Mouse (Mus musculus): ENCODE results near the gene Topors. TPM values are rescaled to one million over a fixed set of nuclear protein-coding genes. Genes with fewer than 3 reads are reported as not detected.

The Topors gene
- total and polyA plus RNA-seq, 3 experiments = 32.0 to 62.7 (median 38.3) TPM

DNA sequence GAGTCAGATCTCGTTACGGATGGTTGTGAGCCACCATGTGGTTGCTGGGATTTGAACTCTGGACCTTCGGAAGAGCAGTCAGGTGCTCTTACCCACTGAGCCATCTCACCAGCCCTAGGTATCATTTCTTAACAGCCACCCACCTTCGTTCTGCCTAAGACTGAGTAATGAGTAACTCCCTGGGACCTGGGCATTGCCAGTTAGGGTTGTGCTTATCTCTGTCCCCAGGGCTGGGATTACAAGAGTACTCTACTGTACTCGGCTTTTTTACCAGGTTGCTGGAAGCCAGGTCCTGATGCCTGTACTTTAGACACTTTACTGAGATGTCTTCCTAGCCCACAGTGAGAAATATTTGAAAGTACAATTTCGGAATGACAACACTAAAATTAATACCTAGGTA lies 57.5 kb downstream of the Topors start:
- H3K4me3 ChIP-seq (ENCODE audit: control insufficient read depth in 1 of 2, insufficient read depth in 1 of 2, low read depth in 2 of 2, low read length in 2 of 2) = no peak overlapping the region
- no peaks in the 10 kb centered on the region for H3K27me3 ChIP-seq (ENCODE audit: control insufficient read depth in 1 of 2, insufficient read depth in 2 of 2, low read length in 2 of 2)
- no peak overlapping the region for H3K9ac ChIP-seq (ENCODE audit: control insufficient read depth, low read depth, low read length, poor library complexity, severe bottlenecking)
- H3K27ac ChIP-seq (ENCODE audit: control insufficient read depth, low read depth, low read length) = no peak overlapping the region
- H3K36me3 ChIP-seq (ENCODE audit: control insufficient read depth in 1 of 2, insufficient read depth in 2 of 2, low read length in 2 of 2) = no peaks in the 10 kb centered on the region
- H3K9me3 ChIP-seq (replicated peaks; ENCODE audit: insufficient read depth, low read length) = no peaks in the 10 kb centered on the region
- no peak for DNase-seq (ENCODE audit: low read depth, low spot score)
- H3K79me2 ChIP-seq (ENCODE audit: control insufficient read depth, insufficient read depth, low read length, poor library complexity) = no peaks in the 10 kb centered on the region
- TF ChIP-seq CTCF (IDR thresholded peaks at IDR 0.05 in 2 of 3, conservative IDR thresholded peaks at IDR 0.05 in 1 of 3; ENCODE audit: control insufficient read depth in 1 of 3, insufficient read depth in 1 of 3, low read depth in 2 of 3, low read length in 3 of 3, poor library complexity in 1 of 3, severe bottlenecking in 1 of 3) = no peak
- TF ChIP-seq CHD1 (IDR thresholded peaks at IDR 0.05; ENCODE audit: low read depth, low read length) = no peak
- no peak for TF ChIP-seq NELFE (IDR thresholded peaks at IDR 0.05; ENCODE audit: low read depth, low read length)
- TF ChIP-seq MXI1 (IDR thresholded peaks at IDR 0.05; ENCODE audit: low read depth, low read length) = no peak
- no peak for TF ChIP-seq EP300 (IDR thresholded peaks at IDR 0.05; ENCODE audit: low read depth in 1 of 2, low read length in 2 of 2)
- no peak for TF ChIP-seq CHD2 (IDR thresholded peaks at IDR 0.05; ENCODE audit: low read length)
- TF ChIP-seq ZNF384 (IDR thresholded peaks at IDR 0.05; ENCODE audit: low read depth, low read length) = no peak
- TF ChIP-seq USF2 (IDR thresholded peaks at IDR 0.05; ENCODE audit: borderline replicate concordance in 1 of 2, insufficient read depth in 1 of 2, low read depth in 1 of 2, low read length in 2 of 2) = no peak
- no peak for TF ChIP-seq MYB (IDR thresholded peaks at IDR 0.05; ENCODE audit: low read depth, low read length)
- no peak for TF ChIP-seq SIN3A (IDR thresholded peaks at IDR 0.05; ENCODE audit: low read length)
- TF ChIP-seq BHLHE40 (IDR thresholded peaks at IDR 0.05; ENCODE audit: borderline replicate concordance, low read depth, low read length) = no peak
- no peak for TF ChIP-seq KAT2A (conservative IDR thresholded peaks at IDR 0.05; ENCODE audit: low read depth, low read length)
- no peak for TF ChIP-seq GATA1 (IDR thresholded peaks at IDR 0.05; ENCODE audit: low read depth, low read length)
- no peak for TF ChIP-seq ZKSCAN1 (IDR thresholded peaks at IDR 0.05; ENCODE audit: low read depth, low read length)
- no peaks in the 10 kb centered on the region for H3K4me1 ChIP-seq (ENCODE audit: control insufficient read depth in 1 of 2, insufficient read depth in 2 of 2, low read length in 2 of 2)

Other genes with a start within 250 kb of the Topors start
- 27.8 and 28.7 TPM in 2 replicates for gene Aco1, start 126.8 kb downstream of the Topors start, total RNA-seq (2012; rRNA removed)
- gene Aco1, start 126.8 kb downstream of the Topors start, polyA plus RNA-seq (2012; ENCODE audit: insufficient read depth in 1 of 2, insufficient read length in 2 of 2, low read depth in 1 of 2, low replicate concordance in 2 of 2, missing spikeins in 1 of 2) = 10 to 100 TPM in 1 of 2 experiments, not detected in 1; 33.6 TPM
- gene Ddx58, start 30.0 kb downstream of the Topors start, total RNA-seq (2012; rRNA removed) = 0.26 and 0.58 TPM in 2 replicates
- 1 to 10 TPM in 1 of 2 experiments, not detected in 1; 1.0 TPM for gene Ddx58, start 30.0 kb downstream of the Topors start, polyA plus RNA-seq (2012; ENCODE audit: insufficient read depth in 1 of 2, insufficient read length in 2 of 2, low read depth in 1 of 2, low replicate concordance in 2 of 2, missing spikeins in 1 of 2)
- gene Smim27, start 271 bp downstream of the Topors start, total RNA-seq (2012; rRNA removed) = 5.7 and 7.3 TPM in 2 replicates
- 10 to 100 TPM in 1 of 2 experiments, not detected in 1; 12.1 TPM for gene Smim27, start 271 bp downstream of the Topors start, polyA plus RNA-seq (2012; ENCODE audit: insufficient read depth in 1 of 2, insufficient read length in 2 of 2, low read depth in 1 of 2, low replicate concordance in 2 of 2, missing spikeins in 1 of 2)
- 225 and 229 TPM in 2 replicates for gene Ndufb6, start 9.6 kb upstream of the Topors start, total RNA-seq (2012; rRNA removed)
- 100 to 1,000 TPM in 1 of 2 experiments, not detected in 1; 146 TPM for gene Ndufb6, start 9.6 kb upstream of the Topors start, polyA plus RNA-seq (2012; ENCODE audit: insufficient read depth in 1 of 2, insufficient read length in 2 of 2, low read depth in 1 of 2, low replicate concordance in 2 of 2, missing spikeins in 1 of 2)
- not detected in 2 replicates for gene Tmem215, start 202.3 kb upstream of the Topors start, total RNA-seq (2012; rRNA removed)
- gene Tmem215, start 202.3 kb upstream of the Topors start, polyA plus RNA-seq (2012; ENCODE audit: insufficient read depth in 1 of 2, insufficient read length in 2 of 2, low read depth in 1 of 2, low replicate concordance in 2 of 2, missing spikeins in 1 of 2) = not detected